Mouse (Mus musculus) kidney, adult 8-10 months (tissue): Measurements from ENCODE around the gene Znrf3.

ENCODE experiments used
- DNase-seq, 2 experiments: peaks; one replicate each; pipeline ENCODE4 v3.0.0; 2022

Gene Znrf3

GRCm38 (mm10) chr11:5390969-5391831, 53.4 kb downstream of the Znrf3 start:
- no peak for DNase-seq

GRCm38 (mm10) chr11:5382652-5383051, 62.0 kb downstream of the Znrf3 start:
- no peak for DNase-seq

- peak in 1 of 2 experiments; percentile 14 for DNase-seq
Measured at GRCm38 (mm10) chr11:5381226-5381625, 63.4 kb downstream of the Znrf3 start.

- DNase-seq, result no peak
Measured at GRCm38 (mm10) chr11:5380275-5380674, 64.4 kb downstream of the Znrf3 start.

DNA sequence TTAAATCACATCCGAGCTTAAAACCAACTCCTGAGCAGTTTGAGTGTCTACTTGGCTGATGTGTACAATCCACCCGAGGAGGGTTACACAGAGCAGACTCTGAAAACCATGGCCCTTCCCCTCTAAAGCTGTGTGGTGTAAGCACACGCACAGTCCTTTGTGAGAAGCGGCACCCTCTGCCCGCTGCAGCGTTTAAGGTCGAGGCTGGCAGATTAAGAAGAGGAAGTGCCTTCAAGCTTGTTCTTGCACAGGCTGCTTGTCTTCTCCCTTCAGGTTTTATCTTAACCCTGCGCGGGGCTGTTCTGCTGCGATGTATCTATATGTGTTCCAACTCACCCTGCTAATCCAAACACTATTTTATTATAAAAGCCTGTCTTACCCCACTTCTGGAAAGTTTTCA, 75.5 kb downstream of the Znrf3 start:
- DNase-seq, result no peak

DNA sequence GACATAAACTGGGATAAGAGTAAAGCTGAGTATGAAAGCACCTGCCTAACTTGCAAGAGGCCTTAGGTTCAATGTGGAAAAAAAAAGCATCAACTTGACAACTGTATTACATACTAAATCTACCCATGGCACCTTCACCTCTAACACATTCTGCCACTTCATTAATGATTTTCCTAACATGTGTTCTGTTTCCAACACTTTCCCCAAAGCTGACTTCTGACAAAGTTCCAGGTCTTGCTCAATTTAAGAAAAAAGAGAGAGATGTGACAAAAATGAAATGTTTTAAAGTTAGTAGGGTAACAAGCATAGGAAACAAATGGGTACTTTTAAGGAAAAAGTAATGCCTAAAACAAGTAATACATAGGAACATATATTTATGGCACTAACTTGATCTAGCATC, 76.2 kb downstream of the Znrf3 start:
- no peak for DNase-seq

- DNase-seq, result no peak
Measured at GRCm38 (mm10) chr11:5355266-5355764, 89.3 kb downstream of the Znrf3 start.

DNA sequence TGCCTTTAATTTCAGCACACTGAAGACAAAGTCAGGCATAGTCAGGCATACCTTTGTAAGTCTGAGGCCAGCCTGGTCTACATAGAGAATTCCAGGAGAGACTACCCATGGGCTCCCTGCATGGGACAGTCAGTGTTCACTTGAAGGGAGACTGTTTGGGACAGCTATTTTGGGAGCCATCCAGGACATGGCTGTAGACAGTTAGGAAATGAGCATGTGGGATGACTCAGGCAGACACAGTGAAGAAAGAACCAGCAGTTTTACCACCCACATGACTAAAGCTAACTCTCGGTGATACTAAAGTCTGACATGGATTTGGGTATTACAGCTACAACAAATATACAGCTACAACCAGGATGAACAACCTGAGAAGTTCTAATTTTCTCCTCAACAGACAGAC, 89.9 kb downstream of the Znrf3 start:
- no peak for DNase-seq

DNA sequence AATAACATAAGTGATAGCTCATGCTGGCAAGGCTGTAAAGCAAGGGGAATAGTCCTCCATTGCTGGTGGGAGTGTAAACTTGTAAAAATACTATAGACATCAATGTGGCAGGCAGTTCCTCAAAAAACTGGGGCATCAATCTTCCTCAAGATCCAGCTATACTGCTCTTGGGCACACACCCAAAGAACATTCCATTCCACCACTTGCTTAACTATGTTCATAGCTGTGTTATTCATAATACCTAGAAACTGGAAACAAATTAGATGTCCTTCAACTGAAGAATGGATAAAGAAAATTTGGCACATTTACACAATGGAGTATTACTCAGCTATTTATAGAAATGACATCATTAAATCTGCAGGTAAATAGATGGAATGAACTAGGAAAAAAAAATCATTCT, 91.6 kb downstream of the Znrf3 start:
- DNase-seq, result no peak

- DNase-seq, result no peak
Measured at GRCm38 (mm10) chr11:5349483-5349882, 95.2 kb downstream of the Znrf3 start.

- DNase-seq, result peak; percentile 15 to 46
Measured at GRCm38 (mm10) chr11:5346845-5347640, 97.6 kb downstream of the Znrf3 start.

GRCm38 (mm10) chr11:5343748-5344147, 100.9 kb downstream of the Znrf3 start:
- no peak for DNase-seq

DNA sequence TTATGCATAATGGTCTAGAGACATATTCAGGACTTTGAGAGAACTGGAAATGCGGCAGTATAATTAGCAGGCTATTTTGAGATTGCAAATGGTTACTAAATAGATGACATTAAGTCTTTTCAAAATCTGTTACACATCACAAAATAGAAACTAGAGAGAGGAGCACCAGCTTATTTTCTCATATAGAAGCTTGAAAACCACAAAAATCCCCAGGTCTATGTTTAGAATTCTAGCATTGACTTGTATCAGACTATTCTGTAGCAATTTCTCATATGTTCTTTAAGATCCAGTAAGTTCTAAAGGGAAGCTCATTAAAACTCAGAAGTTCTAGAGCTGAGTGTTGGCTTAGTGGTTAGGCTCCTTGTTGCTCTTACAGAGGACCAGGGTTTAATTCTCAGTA, 104.9 kb downstream of the Znrf3 start:
- DNase-seq, result no peak

DNA sequence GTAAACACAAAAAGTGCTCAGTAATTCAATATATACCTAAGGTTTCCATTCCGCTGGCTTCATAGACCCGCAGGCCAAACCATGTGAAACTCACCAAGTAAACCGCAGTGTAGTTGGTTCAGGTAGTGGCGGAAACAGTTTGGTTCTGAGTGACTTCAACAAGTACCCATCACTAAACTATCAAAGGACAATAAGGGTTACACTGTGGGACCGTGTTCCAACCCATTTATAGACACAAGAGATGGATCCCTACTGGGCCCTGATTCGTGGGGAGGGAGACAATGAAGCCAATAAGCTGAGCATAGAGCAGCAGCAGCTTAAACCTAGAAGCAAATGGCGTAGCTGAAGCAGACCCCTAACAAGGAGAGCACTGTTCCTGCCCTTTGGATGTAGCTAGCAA, 107.8 kb downstream of the Znrf3 start:
- no peak for DNase-seq

DNA sequence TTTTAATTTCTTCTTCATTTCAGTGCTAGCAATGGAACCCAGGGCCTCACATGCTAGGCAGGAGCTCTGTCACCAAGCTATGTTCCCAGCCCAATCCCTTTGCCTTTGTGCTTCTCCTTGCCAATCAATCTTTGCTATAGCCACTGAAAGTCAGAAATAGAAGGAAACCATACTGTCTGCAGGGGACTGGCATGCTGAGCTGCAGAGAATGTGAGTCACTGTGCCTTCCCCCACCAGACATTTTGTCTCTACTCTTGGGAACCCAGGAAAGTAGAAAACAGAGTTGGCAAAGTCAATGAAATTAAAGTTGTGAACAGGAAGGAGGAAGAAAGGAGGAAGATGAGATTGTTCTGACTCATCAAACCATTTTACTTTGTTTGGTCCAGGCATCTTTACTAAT, 108.4 kb downstream of the Znrf3 start:
- no peak for DNase-seq

DNA sequence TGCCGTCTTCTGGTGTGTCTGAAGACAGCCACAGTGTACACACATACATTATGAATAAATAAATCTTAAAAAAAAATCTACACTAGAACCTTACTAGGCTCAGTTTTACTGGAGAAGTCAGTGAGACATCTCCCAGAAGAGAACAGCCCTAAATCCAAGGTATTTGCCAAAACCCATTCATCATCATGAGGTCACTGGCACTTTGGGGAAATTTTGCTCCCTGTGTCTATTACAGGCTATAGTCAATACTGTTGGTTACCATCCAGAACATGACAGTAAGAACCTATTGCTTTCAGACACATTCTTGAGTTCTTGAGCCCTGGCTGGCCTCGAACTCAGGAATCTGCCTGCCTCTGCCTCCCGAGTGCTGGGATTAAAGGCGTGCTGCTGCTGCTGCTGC, 113.8 kb downstream of the Znrf3 start:
- no peak for DNase-seq

- DNase-seq, result no peak
Measured at GRCm38 (mm10) chr11:5327693-5328092, 117.0 kb downstream of the Znrf3 start.

GRCm38 (mm10) chr11:5326252-5326651, 118.4 kb downstream of the Znrf3 start:
- no peak for DNase-seq

- no peak for DNase-seq
Measured at GRCm38 (mm10) chr11:5325217-5325616, 119.4 kb downstream of the Znrf3 start.

GRCm38 (mm10) chr11:5324296-5324695, 120.4 kb downstream of the Znrf3 start:
- no peak for DNase-seq

DNA sequence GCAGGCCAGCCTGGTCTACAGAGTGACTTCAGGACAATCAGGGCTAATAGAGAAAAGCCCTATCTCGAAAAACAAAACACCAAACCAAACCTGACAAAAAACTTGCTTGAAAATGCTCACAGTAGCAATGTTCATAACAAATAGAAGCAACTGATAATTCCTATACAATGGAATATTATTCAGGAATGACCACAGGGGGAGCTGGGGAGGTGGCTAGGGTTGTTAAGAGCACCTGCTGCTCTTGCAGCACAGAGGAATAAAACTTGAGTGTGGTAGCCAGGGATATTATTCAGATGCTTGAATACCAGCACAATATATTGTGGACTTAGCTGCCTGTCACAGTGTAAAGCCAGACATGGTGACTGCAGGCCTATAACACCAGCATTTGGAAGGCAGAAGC, 123.0 kb downstream of the Znrf3 start:
- no peak for DNase-seq

GRCm38 (mm10) chr11:5318976-5319375, 125.7 kb downstream of the Znrf3 start:
- peak in 1 of 2 experiments; percentile 47 for DNase-seq

- DNase-seq, result no peak
Measured at GRCm38 (mm10) chr11:5318035-5318775, 126.4 kb downstream of the Znrf3 start.
